Mouse (Mus musculus) cerebellum, adult 2 months (tissue): ENCODE data around the gene Ccdc142.

Experiments used
- CTCF ChIP-seq: fragments of 200-500 bp; IDR thresholded peaks from 2 replicates; pipeline ENCODE4 v1.5.1; 2011; ENCODE audit warnings: low read depth, mild to moderate bottlenecking, control low read depth, low read length, moderate library complexity, borderline replicate concordance; ENCODE audit not compliant: insufficient read depth
- POLR2A ChIP-seq: fragments of 200-500 bp; IDR thresholded peaks from 2 replicates; pipeline ENCODE4 v1.6.1; 2011; ENCODE audit warnings: low read length, control low read depth, borderline replicate concordance; ENCODE audit not compliant: insufficient read depth

- TF ChIP-seq POLR2A: no peak
- no peak for TF ChIP-seq CTCF
Measured at GRCm38 (mm10) chr6:83104158-83104557, 2.8 kb downstream of the Ccdc142 start.
